Mouse (Mus musculus) heart, adult 2 months (tissue): ENCODE results near the gene Grem1.

Experiments
- CTCF ChIP-seq: fragments of 200-600 bp; IDR thresholded peaks from 2 replicates; pipeline ENCODE4 v1.8.1; 2022; ENCODE audit warnings: antibody characterized with exemption, mild to moderate bottlenecking, moderate library complexity
- EP300 ChIP-seq: fragments of 200-500 bp; IDR thresholded peaks from 2 replicates; pipeline ENCODE4 v1.6.1; 2011; ENCODE audit warnings: low read depth, low read length, control low read depth; ENCODE audit not compliant: insufficient read depth
- POLR2A ChIP-seq: fragments of 200-500 bp; IDR thresholded peaks from 2 replicates; pipeline ENCODE4 v1.6.1; 2011; ENCODE audit warnings: mild to moderate bottlenecking, low read depth, low read length, control low read depth; ENCODE audit not compliant: insufficient read depth

DNA sequence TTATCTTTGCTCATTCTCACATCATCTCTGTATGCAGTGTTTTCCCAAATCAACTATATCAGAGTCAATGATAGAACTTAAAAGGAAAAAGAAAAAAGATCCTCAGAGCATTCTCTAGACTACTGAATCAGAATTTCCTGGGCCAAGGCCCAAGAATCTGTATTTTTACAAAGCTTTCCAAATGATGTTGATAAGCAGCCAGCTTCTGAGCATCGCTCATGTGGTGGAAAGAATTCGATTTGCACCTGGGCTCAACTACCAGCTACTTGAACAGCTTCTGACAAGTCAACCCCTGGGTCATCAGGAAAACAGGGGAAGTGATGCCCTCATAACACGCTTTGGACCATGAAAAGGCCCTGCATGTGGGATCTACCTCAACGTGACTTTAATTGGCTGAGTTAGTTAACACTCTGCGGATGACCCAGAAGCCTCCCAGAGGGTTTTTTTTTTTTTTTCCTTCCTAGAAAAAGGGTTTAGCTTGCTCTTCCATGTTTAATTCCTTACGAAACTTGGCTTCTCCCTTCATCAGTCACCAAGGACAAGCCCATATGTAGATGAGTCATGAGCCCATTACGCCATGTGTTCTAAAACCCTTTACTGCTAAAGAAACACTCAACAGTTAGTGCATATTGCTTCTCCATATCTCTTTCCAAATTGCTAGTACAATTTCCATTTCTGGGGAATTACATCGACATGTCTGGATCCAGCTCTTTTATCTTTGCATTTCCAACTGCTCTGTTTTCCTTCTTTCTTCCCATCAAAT, 10.3 kb upstream of the Grem1 start:
- TF ChIP-seq CTCF (no peak), EP300 (no peak), POLR2A (no peak)
